Mouse (Mus musculus) urinary bladder, postnatal 25 days (tissue): ENCODE measurements around the gene Cyb5r1.
A peak's percentile ranks its signal among the peaks of the same experiment; 100 is the strongest.

Experiments
- DNase-seq: peaks from one replicate; pipeline ENCODE4 v3.0.0; 2022; ENCODE audit warnings: low spot score

Cyb5r1 gene

GRCm38 (mm10) chr1:134405509-134406413 lies at the start of gene Cyb5r1:
Cyb5r1 (plus strand) TSS chr1:134405559.
- DNase-seq, result peak; percentile 74

DNA sequence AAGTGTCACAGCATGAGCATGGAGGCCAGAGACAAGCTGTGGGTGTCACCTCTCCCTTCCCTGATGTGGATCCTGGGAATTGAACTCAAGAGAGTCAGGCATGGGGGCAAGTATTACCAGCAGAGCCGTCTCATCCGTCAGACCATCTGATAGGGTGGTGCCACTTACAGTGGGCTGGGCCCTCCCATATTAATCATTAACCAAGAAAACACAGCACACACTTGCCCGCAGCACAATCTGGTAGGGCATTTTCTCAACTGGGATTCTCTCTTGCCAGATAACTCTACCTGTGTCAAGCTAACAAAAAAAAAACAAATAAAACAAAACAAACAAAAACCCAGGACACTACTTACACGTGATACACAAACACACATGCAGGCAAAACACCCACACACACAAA lies 47.9 kb upstream of the Cyb5r1 start:
- DNase-seq, result no peak

DNA sequence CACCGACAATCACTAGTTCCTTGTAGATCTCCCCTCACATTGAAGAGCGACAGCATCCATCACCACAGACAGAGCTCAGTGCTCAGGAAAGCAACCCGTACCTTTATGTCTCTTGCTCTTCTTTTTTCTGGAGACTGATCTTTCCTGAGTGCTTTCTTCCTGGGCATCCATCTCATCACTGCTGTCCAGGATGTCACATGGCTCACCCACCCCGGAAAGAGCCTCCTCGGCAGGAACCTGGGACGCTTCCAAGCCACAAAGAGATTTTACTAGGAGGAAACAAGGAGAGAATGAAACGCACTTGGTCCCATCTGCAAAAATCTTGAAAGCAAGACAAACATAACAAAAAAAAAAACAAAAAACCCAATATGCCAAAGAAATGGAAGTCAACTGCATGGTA lies 44.7 kb upstream of the Cyb5r1 start:
- no peak for DNase-seq

- no peak for DNase-seq
Observed at GRCm38 (mm10) chr1:134361195-134361856, 44.0 kb upstream of the Cyb5r1 start.

- peak; percentile 97 for DNase-seq
Observed at GRCm38 (mm10) chr1:134361857-134362212, 43.5 kb upstream of the Cyb5r1 start, which contains the start of gene Tmem183a. Tmem183a (minus strand) TSS chr1:134361979.

DNA sequence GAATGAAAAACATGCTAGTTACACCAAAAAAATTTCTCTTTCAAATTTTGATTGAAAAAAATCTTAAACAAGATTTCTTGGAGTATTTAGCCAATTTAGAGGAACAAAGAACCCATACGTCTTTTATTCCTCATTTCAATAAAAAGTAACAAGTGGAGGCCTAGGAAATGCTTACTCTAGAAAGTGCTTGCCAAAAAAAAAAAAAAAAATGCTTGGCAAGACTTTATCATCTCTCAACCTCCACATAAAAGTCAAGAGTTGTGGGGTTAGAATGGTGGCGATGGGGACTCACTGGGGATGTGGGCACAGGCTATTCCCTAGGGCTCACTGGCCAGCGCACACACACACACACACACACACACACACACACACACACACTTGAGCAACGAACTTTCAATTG lies 42.2 kb upstream of the Cyb5r1 start:
- DNase-seq, result no peak

- no peak for DNase-seq
Observed at GRCm38 (mm10) chr1:134365491-134365890, 39.9 kb upstream of the Cyb5r1 start.

DNA sequence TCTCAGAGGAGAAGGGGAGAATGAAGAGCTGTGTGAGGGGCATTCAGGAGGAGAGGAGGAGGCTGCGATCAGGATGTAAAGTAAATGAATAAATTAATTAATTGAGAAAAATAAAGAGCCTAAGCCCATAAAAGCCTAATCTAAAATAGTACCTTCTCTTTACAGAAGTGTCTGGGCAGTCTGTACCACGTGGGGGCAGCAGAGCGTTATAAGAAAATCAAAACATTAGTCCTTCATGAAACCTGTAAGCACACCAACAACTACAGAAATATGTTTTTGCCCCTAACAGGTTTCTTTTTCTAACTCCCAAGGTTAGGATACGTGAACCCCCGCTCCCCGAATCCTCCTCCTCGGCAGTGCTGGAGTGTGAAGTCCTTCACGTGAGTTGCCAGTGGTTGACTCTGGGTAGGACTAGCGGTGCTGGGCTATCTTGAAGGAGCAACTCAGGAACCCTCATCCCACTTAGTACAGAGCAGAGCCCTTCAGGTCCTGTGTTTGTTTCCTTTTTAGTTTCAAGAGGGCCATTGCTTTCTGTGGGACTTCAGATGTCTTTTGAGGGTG lies 36.5 kb upstream of the Cyb5r1 start:
- DNase-seq, result peak; percentile 72

DNA sequence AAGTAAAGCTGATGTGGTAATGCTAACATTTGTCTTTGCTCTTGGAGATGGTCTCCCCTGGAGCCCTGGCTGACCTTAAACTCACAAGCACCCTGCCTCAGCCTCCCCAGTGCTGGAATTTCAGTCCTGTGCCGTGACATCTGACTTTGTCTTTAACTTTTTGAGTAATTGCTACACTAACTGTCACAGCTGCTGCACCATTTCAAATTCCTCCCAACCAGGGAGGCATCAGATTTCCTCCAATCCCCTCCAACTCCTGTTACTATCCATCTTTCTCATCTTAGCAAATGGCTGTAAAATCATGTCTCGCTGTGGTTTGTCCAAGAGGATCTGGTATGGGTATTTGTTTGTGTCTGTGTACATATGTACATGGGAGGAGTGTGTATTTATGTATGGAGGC lies 31.2 kb upstream of the Cyb5r1 start:
- no peak for DNase-seq

DNA sequence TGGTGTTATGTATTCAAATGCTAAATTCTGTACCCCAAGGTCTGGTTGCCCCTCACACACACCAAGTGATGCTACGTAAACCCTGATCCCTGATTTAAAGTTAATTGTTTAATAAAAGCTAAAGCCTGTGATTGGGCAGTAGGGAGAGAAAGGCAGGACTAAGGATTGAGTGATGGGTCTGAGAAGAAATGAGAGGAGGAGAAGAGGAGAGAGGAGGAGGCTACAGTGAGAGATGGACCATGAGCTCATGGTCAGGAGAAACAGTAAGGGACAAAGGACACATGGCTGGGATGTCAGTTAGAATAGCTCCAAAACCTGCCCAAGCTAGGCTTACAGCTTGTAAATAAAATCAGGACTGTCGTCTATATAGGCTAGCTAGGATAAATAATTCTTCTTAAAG lies 24.3 kb upstream of the Cyb5r1 start:
- DNase-seq, result no peak

- no peak for DNase-seq
Observed at GRCm38 (mm10) chr1:134381795-134382625, 23.3 kb upstream of the Cyb5r1 start.

DNA sequence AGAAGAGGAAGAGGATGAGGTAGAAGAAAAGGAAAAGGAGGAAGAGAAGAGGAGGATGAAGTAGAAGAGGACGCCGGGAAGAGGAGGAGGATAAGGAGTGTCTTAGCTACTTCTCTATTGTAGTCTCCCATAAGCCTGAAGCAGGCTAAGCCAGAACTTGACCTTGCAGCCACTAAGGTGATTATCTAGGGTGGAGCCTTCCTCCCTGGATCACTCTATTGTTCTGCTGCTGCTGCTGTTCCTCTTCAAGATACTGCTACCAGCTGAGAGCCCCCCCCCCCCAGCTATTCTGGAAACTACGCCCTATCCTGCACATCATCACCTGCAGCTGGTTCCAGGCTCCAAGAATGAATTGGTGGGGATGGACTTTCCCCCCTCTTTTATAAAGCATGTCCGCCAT lies 20.8 kb upstream of the Cyb5r1 start:
- DNase-seq, result no peak

DNA sequence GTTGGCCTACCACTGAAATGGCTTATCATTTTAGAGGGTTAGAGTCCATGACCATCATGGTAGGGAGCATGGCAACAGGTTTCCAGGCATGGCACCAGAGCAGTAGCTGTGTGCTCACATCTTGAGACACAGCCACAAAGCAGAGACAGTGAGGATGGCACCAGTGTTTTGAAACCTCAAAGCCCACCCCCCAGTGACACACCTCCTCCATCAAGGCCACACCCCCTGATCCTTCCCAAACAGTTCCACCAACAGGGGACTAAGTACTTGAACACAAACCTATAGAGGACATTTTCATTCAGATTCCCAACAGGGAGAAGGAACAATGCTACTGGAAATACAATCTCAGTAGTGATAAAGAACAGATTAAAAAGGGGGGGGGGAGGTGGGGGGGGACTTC lies 20.2 kb upstream of the Cyb5r1 start:
- no peak for DNase-seq

DNA sequence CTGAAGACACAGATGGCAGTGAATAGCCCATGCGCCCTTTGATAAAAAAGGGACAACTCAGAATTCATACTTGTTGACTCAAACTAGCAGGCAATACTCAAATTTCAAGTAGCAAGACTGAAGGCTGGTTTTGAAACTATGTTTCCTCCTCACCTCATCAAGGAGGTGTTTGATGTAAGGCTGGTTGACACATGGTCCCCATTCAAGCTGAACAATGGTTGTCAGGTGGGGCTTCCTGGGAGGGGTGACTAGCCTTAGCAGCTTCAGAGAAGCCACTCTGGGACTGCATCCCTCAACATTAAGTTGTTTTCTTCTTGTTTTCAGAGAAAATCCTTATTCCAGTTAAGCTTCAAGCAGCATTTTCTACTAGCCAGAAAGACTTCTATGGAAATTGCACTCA lies 19.7 kb upstream of the Cyb5r1 start, which contains the start of gene 4933406M09Rik:
4933406M09Rik (plus strand) TSS at position 275 of the 400 bp plus-strand sequence.
- no peak for DNase-seq

DNA sequence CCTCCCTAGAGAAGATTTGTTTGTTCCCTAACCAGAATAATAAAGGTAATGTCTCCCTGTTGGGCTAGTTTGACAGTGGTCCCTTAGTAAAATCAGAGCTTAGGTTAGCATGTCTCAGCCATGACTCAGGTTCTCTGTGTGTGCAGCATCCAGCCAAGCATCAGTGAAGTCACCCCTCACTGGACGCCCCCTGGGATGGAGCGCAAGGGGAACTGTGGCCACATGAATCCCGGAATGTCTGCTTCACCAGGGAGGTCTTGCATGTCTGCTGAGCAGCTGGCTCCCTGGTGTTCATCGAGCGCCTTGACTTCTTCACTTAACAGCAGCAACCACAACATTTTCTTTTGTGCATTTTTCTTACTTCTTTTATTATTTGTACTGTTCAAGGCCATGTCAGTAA lies 11.5 kb upstream of the Cyb5r1 start:
- DNase-seq, result no peak

DNA sequence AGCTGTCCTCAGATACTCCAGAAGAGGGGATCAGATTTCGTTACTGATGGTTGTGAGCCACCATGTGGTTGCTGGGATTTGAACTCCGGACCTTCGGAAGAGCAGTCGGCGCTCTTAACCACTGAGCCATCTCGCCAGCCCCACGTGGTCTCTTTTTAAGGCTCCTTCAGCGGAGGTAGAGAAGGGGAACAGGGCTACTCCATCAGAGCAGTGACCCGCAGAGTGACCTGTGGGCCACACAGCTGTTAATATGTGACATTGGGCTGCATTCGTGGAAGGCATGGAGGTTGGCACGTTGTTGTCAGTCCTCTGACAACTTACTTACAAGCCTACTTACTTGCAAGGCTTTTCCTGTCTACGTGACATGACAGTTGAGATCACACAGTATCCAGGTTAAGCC lies 7.1 kb upstream of the Cyb5r1 start:
- DNase-seq, result no peak

GRCm38 (mm10) chr1:134399735-134400134 lies 5.6 kb upstream of the Cyb5r1 start:
- no peak for DNase-seq

DNA sequence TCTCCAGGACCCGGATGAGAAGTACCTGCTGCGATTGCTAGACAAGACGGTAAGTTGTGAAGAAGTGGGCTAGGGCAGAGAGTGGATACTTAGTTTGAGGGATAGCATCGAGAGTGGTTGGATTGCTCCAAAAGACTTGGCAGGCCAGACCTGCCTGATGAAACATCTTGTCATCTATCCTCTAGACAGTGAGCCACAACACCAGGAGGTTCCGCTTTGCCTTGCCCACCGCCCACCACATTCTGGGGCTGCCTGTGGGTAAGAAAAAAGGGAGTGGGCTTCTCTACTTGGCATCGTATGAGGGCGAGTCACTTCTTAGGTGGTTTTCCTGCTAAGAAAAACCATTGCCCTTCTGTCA lies 1.0 kb downstream of the Cyb5r1 start:
- no peak for DNase-seq

DNA sequence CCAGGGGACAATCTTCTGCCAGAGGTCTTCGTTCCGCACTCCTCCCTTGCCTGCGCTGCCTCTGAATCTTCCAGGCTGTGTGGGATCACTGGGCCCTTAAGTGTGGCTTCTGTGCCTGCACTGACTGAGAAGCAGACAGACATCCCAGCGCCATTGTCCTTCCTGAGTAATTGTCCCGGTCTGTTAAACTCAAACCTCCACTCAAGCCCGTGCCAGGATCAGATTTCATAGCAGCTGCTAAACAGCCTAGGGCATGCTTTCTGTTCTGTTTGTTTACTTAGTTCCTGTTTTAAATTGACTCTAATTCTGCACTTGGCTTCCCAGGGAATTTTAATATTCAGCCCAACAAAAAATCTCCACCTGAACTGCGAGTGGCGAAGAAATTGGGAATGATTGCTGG lies 2.7 kb downstream of the Cyb5r1 start:
- no peak for DNase-seq

GRCm38 (mm10) chr1:134411706-134412629 lies 6.6 kb downstream of the Cyb5r1 start:
- DNase-seq, result no peak

- DNase-seq, result no peak
Observed at GRCm38 (mm10) chr1:134414038-134414437, 8.7 kb downstream of the Cyb5r1 start.
